Mouse (Mus musculus): ENCODE results near the gene Pqbp1. TPM values are rescaled to one million over a fixed set of nuclear protein-coding genes. Genes with fewer than 3 reads are reported as not detected.

The Pqbp1 gene
- 101 and 104 TPM in 2 replicates for polyA plus RNA-seq (2015; fragmentation: Nextera tagmentation; extraction: Ambion mirVana)

- H3K9ac ChIP-seq, result peak within 1 kb of the TSS; percentile 56
- H3K27ac ChIP-seq, result peak within 1 kb of the TSS; percentile 69; the same call in 1 of the 2 replicates
- H3K4me1 ChIP-seq (replicated peaks), result no peaks in the 10 kb centered on the region
- WGBS, result 15% methylated on average over 62 of the region's 62 CpGs
- no peaks in the 10 kb centered on the region for H3K9me3 ChIP-seq
- H3K36me3 ChIP-seq, result no peaks in the 10 kb centered on the region
- H3K27me3 ChIP-seq (replicated peaks), result no peaks in the 10 kb centered on the region
- peak within 1 kb of the TSS; percentile 57 for H3K4me3 ChIP-seq (replicated peaks)
- peak within 1 kb of the TSS; percentile 53 for H3K4me2 ChIP-seq (replicated peaks)
- ATAC-seq, result peak; percentile 100
Measured at GRCm38 (mm10) chrX:7898880-7899874, at the start of gene Pqbp1, which contains the start of gene Timm17b. Gene Pqbp1 (minus strand): TSS chrX:7899269. Gene Timm17b (plus strand): TSS chrX:7899357.

- H3K36me3 ChIP-seq, result no peaks in the 10 kb centered on the region
- peak; percentile 99 for ATAC-seq
- no peaks in the 10 kb centered on the region for H3K27me3 ChIP-seq (replicated peaks)
- no peaks in the 10 kb centered on the region for H3K9me3 ChIP-seq
- 18% methylated on average over 38 of the region's 38 CpGs for WGBS
- H3K9ac ChIP-seq, result peak overlapping the region; percentile 37
- peak overlapping the region; percentile 47 for H3K4me3 ChIP-seq (replicated peaks)
- no peaks in the 10 kb centered on the region for H3K4me1 ChIP-seq (replicated peaks)
- H3K4me2 ChIP-seq (replicated peaks), result peak overlapping the region; percentile 57
- H3K27ac ChIP-seq, result no peak overlapping the region
Measured at GRCm38 (mm10) chrX:7947900-7948492, 48.9 kb upstream of the Pqbp1 start.

DNA sequence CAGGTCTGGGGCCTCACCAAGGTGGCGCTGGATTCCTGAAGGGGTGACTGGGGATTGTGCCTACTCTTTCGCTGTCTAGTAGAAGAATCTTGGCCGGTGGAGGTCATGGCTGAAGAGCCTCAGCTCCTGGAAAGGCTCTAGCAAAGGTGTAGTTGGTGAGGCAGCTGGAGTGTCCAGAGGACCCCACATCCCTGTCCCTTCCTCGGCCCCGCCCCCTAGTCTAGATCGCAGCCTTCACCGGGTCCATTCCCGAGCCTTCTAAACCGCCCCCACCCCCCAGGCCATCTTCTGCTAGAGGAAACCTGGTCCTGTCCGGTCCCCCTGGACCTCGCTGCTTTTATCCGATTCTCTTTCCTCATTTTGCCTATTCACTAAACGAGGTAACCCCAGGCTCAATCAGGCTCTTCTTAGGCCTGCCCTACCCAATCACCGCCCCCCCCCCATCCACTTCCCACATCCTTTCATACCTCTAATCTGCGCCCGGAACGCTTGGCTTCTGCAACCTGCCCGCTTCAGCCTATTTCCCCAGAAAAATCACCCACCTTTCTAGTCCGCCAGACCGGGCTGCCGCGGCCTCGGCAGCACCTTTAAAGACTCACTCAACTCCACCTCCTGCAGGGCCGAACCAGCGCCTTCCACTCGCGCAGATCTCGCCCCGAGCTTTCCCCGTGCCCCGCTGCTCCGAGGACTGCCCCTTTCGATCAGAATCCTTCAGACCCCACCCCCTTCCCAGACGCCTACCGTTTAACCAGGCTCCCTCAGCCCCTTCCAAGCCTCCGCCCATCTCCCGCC is 48.2 kb upstream of the Pqbp1 start, which contains the start of gene Hdac6:
Gene Hdac6, minus strand, starts transcription at position 782 of the 792 bp plus-strand sequence.
- Histone ChIP-seq H3K4me3 (replicated peaks) (peak within 1 kb of the TSS; percentile 47), H3K9ac (peak within 1 kb of the TSS; percentile 49), H3K36me3 (no peaks in the 10 kb centered on the region), H3K9me3 (no peaks in the 10 kb centered on the region), H3K27ac (no peak within 1 kb of the TSS), H3K4me1 (replicated peaks) (no peaks in the 10 kb centered on the region), H3K27me3 (replicated peaks) (no peaks in the 10 kb centered on the region), H3K4me2 (replicated peaks) (peak within 1 kb of the TSS; percentile 64)
- 20% methylated on average over 36 of the region's 37 CpGs for WGBS
- peak; percentile 44 for ATAC-seq

DNA sequence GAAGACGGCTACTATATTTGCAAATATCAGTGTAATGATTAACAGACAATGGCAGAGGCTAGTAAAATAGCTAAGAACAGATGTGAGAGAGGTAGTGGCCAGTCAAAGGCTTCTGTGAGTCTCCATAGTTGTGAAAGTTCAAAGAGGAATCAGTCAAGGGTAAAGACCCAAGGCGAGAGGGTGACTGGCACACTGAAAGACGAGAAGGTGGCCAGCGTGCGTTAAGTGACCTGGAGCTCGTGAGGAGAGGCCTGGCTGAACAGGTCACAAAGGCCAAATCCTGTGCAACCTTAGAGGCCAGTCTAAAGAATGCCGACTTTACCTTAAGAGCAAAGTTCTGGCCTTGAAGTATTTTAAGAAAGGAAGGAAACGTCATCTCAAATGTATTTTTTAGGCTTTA is 46.5 kb upstream of the Pqbp1 start:
- no peaks in the 10 kb centered on the region for H3K27me3 ChIP-seq (replicated peaks)
- H3K4me2 ChIP-seq (replicated peaks), result no peak overlapping the region
- H3K4me3 ChIP-seq (replicated peaks), result no peak overlapping the region
- H3K36me3 ChIP-seq, result no peaks in the 10 kb centered on the region
- no peaks in the 10 kb centered on the region for H3K4me1 ChIP-seq (replicated peaks)
- 75% methylated on average over 8 of the region's 8 CpGs for WGBS
- no peak overlapping the region for H3K9ac ChIP-seq
- H3K9me3 ChIP-seq, result no peaks in the 10 kb centered on the region
- no peak for ATAC-seq
- H3K27ac ChIP-seq, result no peak overlapping the region

DNA sequence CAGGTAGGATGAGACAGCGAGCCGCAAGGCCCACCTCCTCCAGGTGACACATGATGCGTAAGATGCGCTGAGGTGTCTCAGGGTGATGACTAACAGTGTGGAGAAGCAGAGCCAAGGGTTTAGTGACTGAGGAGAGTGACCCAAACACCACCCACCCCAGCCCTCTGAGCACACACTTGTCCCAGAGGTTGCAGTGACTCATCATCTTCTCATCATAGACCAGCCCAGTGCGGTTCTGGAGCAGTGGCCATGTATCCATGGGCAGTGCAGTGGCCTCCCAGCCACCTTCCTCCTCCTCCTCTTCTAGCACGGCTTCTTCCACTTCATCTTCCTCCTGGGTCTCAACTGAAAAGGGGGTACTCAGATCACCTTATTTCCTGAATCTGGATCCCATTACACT is 38.6 kb upstream of the Pqbp1 start:
- WGBS, result 91% methylated on average over 6 of the region's 6 CpGs
- Histone ChIP-seq H3K27ac (no peak overlapping the region), H3K36me3 (no peaks in the 10 kb centered on the region), H3K4me2 (replicated peaks) (no peak overlapping the region), H3K4me3 (replicated peaks) (no peak overlapping the region), H3K4me1 (replicated peaks) (no peaks in the 10 kb centered on the region), H3K9ac (no peak overlapping the region), H3K9me3 (no peaks in the 10 kb centered on the region), H3K27me3 (replicated peaks) (no peaks in the 10 kb centered on the region)
- ATAC-seq, result no peak

GRCm38 (mm10) chrX:7936874-7937273 is 37.8 kb upstream of the Pqbp1 start:
- ATAC-seq, result no peak
- Histone ChIP-seq H3K36me3 (no peaks in the 10 kb centered on the region), H3K9me3 (no peaks in the 10 kb centered on the region), H3K27ac (no peak overlapping the region), H3K4me1 (replicated peaks) (no peaks in the 10 kb centered on the region), H3K9ac (no peak overlapping the region), H3K4me3 (replicated peaks) (no peak overlapping the region), H3K27me3 (replicated peaks) (no peaks in the 10 kb centered on the region), H3K4me2 (replicated peaks) (no peak overlapping the region)
- WGBS, result 51% methylated on average over 11 of the region's 11 CpGs

DNA sequence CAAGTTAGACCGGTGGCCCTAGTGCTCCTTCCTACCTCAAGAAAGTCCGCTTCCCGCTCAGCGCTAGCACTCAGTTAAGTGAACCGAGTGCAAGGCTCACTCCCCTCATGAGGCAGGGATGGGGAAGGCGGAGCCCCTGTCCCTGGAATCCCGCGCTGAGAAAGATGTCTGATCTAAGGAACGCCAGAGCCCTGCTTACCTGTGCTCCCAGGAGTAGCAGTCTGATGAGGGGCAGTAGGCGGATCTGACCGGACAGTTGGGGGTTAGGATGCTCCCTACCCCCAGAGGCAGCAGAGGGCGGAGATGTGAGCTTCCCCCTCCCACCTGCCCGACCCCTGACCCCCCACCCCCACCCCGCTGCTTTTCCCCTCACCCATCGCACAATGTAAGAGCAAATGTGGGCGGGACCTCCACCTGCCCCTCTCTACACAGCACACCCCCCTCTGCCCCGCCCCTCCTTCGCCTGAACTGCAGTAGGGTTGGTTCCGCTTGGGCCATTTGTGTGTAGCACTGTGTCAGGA is 29.3 kb upstream of the Pqbp1 start, which contains the start of gene Eras:
Gene Eras, minus strand, starts transcription at position 338 of the 521 bp plus-strand sequence.
- Histone ChIP-seq H3K27me3 (replicated peaks) (peaks cover 10% of the 10 kb centered on the region), H3K9ac (no peak within 1 kb of the TSS), H3K9me3 (no peaks in the 10 kb centered on the region), H3K4me1 (replicated peaks) (no peaks in the 10 kb centered on the region), H3K4me3 (replicated peaks) (no peak within 1 kb of the TSS), H3K36me3 (no peaks in the 10 kb centered on the region), H3K4me2 (replicated peaks) (no peak within 1 kb of the TSS), H3K27ac (no peak within 1 kb of the TSS)
- WGBS, result 21% methylated on average over 19 of the region's 19 CpGs
- no peak for ATAC-seq

DNA sequence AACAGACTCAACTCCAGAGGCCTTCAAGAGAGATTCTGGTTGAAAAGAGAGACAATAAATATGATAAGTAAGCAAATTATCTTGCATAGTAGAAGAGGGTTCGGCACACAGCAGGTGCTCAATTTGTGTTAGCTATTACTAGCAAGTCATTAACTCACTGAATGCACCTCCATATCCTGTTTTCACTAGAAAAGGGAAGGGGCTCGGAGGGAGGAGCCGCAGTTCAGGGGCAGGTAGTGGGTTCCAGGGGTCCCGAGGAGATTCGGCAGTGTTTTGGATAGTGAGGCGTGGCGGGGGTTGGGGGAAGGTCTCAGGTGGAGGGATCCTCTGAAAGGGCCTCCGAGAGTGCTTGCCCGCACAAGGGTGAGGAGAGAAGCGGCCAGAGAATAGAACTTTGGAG is 28.0 kb upstream of the Pqbp1 start:
- no peak overlapping the region for H3K4me3 ChIP-seq (replicated peaks)
- H3K27me3 ChIP-seq (replicated peaks), result peaks cover 22% of the 10 kb centered on the region
- no peak overlapping the region for H3K27ac ChIP-seq
- ATAC-seq, result no peak
- no peak overlapping the region for H3K9ac ChIP-seq
- 0 out of 2 replicates have a peak, but pooled peaks cover 3% of the 10 kb centered on the region for H3K4me1 ChIP-seq (replicated peaks)
- 26% methylated on average over 10 of the region's 10 CpGs for WGBS
- no peak overlapping the region for H3K4me2 ChIP-seq (replicated peaks)
- no peaks in the 10 kb centered on the region for H3K36me3 ChIP-seq
- no peaks in the 10 kb centered on the region for H3K9me3 ChIP-seq

DNA sequence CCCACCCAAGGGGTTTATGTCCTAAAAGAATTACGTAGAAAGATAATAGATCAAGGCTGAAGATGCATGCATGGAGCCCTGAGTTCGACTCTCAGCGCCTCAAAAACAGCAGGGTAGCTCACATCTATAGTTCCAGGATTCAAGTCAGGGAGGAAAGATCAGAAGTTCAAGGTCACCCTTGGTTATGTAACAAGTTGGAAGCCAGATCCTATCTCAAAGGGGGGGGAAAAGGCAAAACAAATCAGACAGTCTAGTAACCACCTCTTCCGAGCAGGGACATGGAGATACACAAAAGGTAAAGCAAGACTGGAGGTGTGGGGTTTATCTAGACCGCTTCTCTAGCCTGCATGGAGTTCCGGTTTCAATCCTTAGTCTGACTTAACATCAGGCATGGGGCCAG is 27.2 kb upstream of the Pqbp1 start:
- Histone ChIP-seq H3K27ac (no peak overlapping the region), H3K36me3 (no peaks in the 10 kb centered on the region), H3K27me3 (replicated peaks) (peaks cover 30% of the 10 kb centered on the region), H3K4me2 (replicated peaks) (no peak overlapping the region), H3K4me1 (replicated peaks) (peaks cover 7% of the 10 kb centered on the region; the same call in 1 of the 2 replicates), H3K9ac (no peak overlapping the region), H3K4me3 (replicated peaks) (no peak overlapping the region), H3K9me3 (no peaks in the 10 kb centered on the region)
- WGBS, result 72% methylated on average over 6 of the region's 6 CpGs
- no peak for ATAC-seq

DNA sequence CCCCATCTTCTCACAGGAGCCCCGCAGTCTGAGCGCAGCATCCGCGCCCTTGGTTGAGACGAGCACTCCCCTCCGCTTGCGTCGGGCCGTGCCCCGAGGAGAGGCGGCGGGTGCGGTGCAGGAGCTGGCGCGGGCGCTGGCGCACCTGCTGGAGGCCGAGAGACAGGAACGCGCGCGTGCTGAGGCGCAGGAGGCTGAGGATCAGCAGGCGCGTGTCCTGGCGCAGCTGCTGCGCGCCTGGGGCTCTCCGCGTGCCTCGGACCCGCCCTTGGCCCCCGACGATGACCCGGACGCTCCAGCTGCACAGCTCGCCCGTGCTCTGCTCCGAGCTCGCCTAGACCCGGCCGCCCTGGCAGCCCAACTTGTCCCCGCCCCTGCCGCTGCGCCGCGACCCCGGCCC is 23.0 kb upstream of the Pqbp1 start:
- Histone ChIP-seq H3K27ac (no peak overlapping the region), H3K9ac (no peak overlapping the region), H3K4me2 (replicated peaks) (peak overlapping the region; percentile 52), H3K36me3 (no peaks in the 10 kb centered on the region), H3K27me3 (replicated peaks) (peaks cover 36% of the 10 kb centered on the region), H3K4me3 (replicated peaks) (peak overlapping the region; percentile 23), H3K4me1 (replicated peaks) (peaks cover 7% of the 10 kb centered on the region; the same call in 1 of the 2 replicates), H3K9me3 (no peaks in the 10 kb centered on the region)
- peak; percentile 47 for ATAC-seq
- 21% methylated on average over 31 of the region's 48 CpGs for WGBS

DNA sequence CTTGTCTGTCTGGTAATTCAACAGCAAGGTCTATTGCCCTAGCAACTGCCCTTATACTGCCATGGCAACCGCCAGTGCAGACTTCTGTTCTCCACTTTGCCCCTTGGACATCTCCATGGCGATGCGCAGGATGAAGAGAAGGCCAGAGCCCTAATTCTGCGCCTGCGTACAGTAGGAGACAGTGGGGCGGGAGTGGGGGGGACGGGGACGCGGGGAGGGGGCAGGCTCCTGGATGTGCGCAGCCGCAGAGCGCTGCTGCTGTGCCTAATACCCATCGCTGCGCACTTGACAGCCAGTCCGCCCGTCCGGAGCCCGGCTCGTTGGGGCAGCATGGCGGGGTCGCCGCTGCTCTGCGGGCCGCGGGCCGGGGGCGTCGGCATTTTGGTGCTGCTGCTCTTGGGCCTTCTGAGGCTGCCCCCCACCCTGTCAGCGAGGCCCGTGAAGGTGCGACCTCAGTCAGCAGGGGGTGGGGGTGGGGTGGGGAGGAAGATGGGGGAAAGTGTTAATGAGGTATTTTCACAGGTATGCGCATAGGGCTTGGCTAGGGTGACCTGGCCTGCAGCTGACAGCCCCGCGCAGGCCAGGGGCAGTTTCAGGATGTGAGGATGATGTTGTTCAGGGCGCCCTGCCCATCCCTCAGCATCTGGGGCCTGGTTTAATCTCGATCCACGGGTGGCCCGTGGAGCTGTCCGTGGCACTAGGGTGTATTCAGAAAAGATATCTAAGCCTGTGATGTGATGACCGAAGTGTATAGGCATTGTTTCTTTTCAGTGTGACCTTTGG is 20.7 kb upstream of the Pqbp1 start, which contains the start of gene Pcsk1n:
Gene Pcsk1n, plus strand, starts transcription at position 222 of the 783 bp plus-strand sequence.
- no peak within 1 kb of the TSS; the same call in 1 of the 2 replicates for H3K4me3 ChIP-seq (replicated peaks)
- peaks cover 34% of the 10 kb centered on the region for H3K27me3 ChIP-seq (replicated peaks)
- 21% methylated on average over 37 of the region's 40 CpGs for WGBS
- H3K9me3 ChIP-seq, result no peaks in the 10 kb centered on the region
- no peak within 1 kb of the TSS for H3K27ac ChIP-seq
- peak; percentile 53 for ATAC-seq
- peak within 1 kb of the TSS; percentile 37 for H3K4me2 ChIP-seq (replicated peaks)
- peaks cover 7% of the 10 kb centered on the region; the same call in 1 of the 2 replicates for H3K4me1 ChIP-seq (replicated peaks)
- H3K9ac ChIP-seq, result no peak within 1 kb of the TSS
- no peaks in the 10 kb centered on the region for H3K36me3 ChIP-seq

Data from intestine, embryonic 15.5 days (tissue).